Mouse (Mus musculus) kidney, embryonic 14.5 days (tissue): ENCODE measurements around the gene Galnt15. TPM values are rescaled to one million over a fixed set of nuclear protein-coding genes. Genes with fewer than 3 reads are reported as not detected.

Source experiments
- ATAC-seq: fragments of 200-750 bp; cut with Nextera tagmentation; 2 replicates; pipeline ENCODE4 v1.8.0; 2017; ENCODE audit warnings: moderate number of reproducible peaks, mild to moderate bottlenecking, moderate TSS enrichment, moderate library complexity; ENCODE audit not compliant: low FRiP score, low TSS enrichment
- H3K27ac ChIP-seq: fragments of 300-500 bp; sonication (generic); 2 replicates; pipeline ENCODE4 v1.5.1; 2014; ENCODE audit warnings: low read depth, mild to moderate bottlenecking, low read length, moderate library complexity, mixed read lengths
- H3K27me3 ChIP-seq: fragments of 300-500 bp; sonication (generic); 2 replicates; pipeline ENCODE4 v1.6.1; 2014; ENCODE audit warnings: mild to moderate bottlenecking, low read length; ENCODE audit not compliant: control insufficient read depth, insufficient read depth
- H3K36me3 ChIP-seq: fragments of 300-500 bp; sonication (generic); 2 replicates; pipeline ENCODE4 v1.6.1; 2014; ENCODE audit warnings: low read length, mixed read lengths; ENCODE audit not compliant: control insufficient read depth, insufficient read depth
- H3K4me1 ChIP-seq: fragments of 300-500 bp; sonication (generic); 2 replicates; pipeline ENCODE4 v1.6.1; 2014; ENCODE audit warnings: low read length, mixed read lengths; ENCODE audit not compliant: control insufficient read depth, insufficient read depth
- H3K4me2 ChIP-seq: fragments of 300-500 bp; sonication (generic); replicated peaks from 2 replicates; pipeline ENCODE4 v1.6.1; 2014; ENCODE audit warnings: low read depth, mild to moderate bottlenecking, low read length
- H3K4me3 ChIP-seq: fragments of 300-500 bp; sonication (generic); 2 replicates; pipeline ENCODE4 v1.5.1; 2014; ENCODE audit warnings: mild to moderate bottlenecking, low read length
- H3K9ac ChIP-seq: fragments of 300-500 bp; sonication (generic); 2 replicates; pipeline ENCODE4 v1.6.1; 2014; ENCODE audit warnings: low read depth, mild to moderate bottlenecking, low read length, moderate library complexity
- H3K9me3 ChIP-seq: fragments of 300-500 bp; sonication (generic); 2 replicates; pipeline ENCODE4 v1.6.1; 2016; ENCODE audit warnings: low read length; ENCODE audit not compliant: control insufficient read depth
- WGBS: fragments of 180-500 bp; shearing (Covaris S2); extraction: QIAGEN DNeasy Blood & Tissue Kit; methylation state at CpG from one replicate; pipeline ENCODE4 v1.1.7; 2014; 5-methylcytosine and 5-hydroxymethylcytosine counted together
- polyA plus RNA-seq: library from polyadenylated mRNA; unstranded; fragments of >200 nt; fragmentation: Nextera tagmentation; extraction: Ambion mirVana; gene quantifications from 2 replicates; pipeline ENCODE4 v1.2.1, GENCODE M21; 2014

The Galnt15 gene
- polyA plus RNA-seq: 0.34 and 0.56 TPM in 2 replicates

- WGBS: 15% methylated on average over 9 of the region's 9 CpGs
- no peak within 1 kb of the TSS for H3K27ac ChIP-seq
- no peak within 1 kb of the TSS for H3K9ac ChIP-seq
- H3K27me3 ChIP-seq: no peaks in the 10 kb centered on the region; the same call in 1 of the 2 replicates
- H3K36me3 ChIP-seq: no peaks in the 10 kb centered on the region
- ATAC-seq: no peak
- H3K4me1 ChIP-seq: peaks cover 9% of the 10 kb centered on the region; the same call in 1 of the 2 replicates
- no peak within 1 kb of the TSS for H3K4me3 ChIP-seq
- no peaks in the 10 kb centered on the region for H3K9me3 ChIP-seq
- H3K4me2 ChIP-seq: peak within 1 kb of the TSS; percentile 26
Measured at GRCm38 (mm10) chr14:32028681-32029091, at the start of gene Galnt15. Galnt15 (plus strand) TSS chr14:32028989.

DNA sequence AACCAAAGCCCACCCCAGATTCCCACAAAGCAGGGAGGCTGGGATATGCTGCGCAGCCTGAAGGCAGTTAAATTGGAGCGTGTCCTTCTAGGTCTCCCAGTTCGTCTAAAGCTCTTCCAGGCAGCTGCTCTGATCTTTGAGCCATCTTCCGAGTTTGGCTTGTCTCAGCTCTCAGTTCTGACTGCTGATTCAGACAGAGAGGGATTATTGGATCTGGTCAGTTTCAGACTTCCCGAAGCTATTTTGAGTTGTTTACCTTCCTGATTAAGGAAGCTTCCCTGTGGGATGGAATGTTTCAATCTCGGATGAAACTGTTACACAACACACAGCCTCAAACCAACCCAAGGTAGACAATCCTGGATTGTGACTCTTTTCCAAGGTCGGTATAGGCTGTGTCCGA is 34.8 kb upstream of the Galnt15 start:
- Histone ChIP-seq H3K4me3 (no peak overlapping the region), H3K9me3 (no peaks in the 10 kb centered on the region), H3K27me3 (no peaks in the 10 kb centered on the region), H3K4me2 (no peak overlapping the region), H3K27ac (no peak overlapping the region), H3K9ac (no peak overlapping the region), H3K36me3 (no peaks in the 10 kb centered on the region), H3K4me1 (no peaks in the 10 kb centered on the region)
- WGBS: 64% methylated on average over 8 of the region's 8 CpGs
- no peak for ATAC-seq

DNA sequence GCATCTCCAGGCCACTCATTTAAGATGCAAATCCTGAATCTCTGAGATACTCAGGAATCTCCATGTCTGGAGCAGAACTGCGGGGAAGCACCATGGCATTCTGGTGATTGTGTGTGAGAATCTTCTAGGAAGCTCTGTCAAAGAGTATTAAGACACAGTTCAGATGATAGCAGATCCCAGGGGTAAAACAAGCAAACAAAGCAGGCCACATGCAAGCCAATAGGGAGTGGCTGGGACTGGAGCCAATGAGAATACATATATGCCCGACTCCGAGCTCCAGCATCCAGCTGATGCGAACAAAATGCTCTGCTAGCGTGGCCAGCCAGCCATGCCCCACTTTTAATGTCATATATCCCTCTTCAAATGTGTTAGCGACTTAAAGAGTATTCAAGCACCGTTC is 27.8 kb upstream of the Galnt15 start:
- no peak overlapping the region for H3K4me2 ChIP-seq
- H3K9me3 ChIP-seq: no peaks in the 10 kb centered on the region
- no peaks in the 10 kb centered on the region for H3K4me1 ChIP-seq
- ATAC-seq: no peak
- no peaks in the 10 kb centered on the region for H3K36me3 ChIP-seq
- H3K4me3 ChIP-seq: no peak overlapping the region
- no peak overlapping the region for H3K27ac ChIP-seq
- no peaks in the 10 kb centered on the region for H3K27me3 ChIP-seq
- no peak overlapping the region for H3K9ac ChIP-seq
- 79% methylated on average over 7 of the region's 7 CpGs for WGBS

GRCm38 (mm10) chr14:32002502-32003338 is 26.1 kb upstream of the Galnt15 start:
- Histone ChIP-seq H3K9me3 (0 out of 2 replicates have a peak, but pooled peaks cover 3% of the 10 kb centered on the region), H3K27me3 (no peaks in the 10 kb centered on the region), H3K36me3 (no peaks in the 10 kb centered on the region), H3K4me2 (no peak overlapping the region), H3K4me1 (no peaks in the 10 kb centered on the region), H3K4me3 (no peak overlapping the region), H3K27ac (no peak overlapping the region), H3K9ac (no peak overlapping the region)
- no peak for ATAC-seq
- WGBS: 87% methylated on average over 15 of the region's 15 CpGs

DNA sequence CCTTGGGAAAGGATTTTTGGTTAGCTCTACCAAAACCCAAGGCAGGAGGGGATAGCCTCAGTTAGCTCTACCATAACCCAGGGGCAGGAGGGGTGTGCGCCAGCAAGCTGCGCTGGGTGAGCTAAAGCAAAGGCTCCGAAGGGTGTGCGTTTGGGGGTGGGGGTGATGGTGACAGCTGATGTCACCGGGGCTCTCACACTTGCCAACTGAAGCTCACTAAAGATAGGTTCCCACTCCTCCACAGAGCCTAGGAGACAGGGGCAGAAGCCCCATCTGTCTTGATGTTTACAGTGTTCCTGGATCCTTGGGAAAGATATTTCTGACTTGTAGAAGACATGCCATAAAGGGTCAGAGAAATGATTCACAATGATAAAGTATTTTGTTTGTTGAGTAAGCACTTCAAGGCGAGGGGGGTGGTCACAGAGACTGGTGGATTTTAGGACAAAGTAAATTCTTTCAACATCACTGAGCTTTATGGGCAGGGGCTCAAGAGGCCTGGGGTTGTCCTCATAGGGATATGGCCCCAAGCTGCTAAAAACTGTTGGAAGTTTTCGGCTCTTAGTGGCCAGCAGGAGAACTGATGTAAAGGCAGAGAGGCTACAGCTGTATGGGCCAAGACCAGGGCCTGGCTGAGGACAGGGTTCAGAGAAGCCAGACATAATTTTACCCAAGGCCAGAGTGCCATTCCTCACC is 24.7 kb upstream of the Galnt15 start:
- 61% methylated on average over 7 of the region's 7 CpGs for WGBS
- no peak overlapping the region for H3K4me2 ChIP-seq
- ATAC-seq: no peak

GRCm38 (mm10) chr14:32005673-32006261 is 23.0 kb upstream of the Galnt15 start:
- H3K4me1 ChIP-seq: no peaks in the 10 kb centered on the region
- H3K4me3 ChIP-seq: no peak overlapping the region
- H3K27me3 ChIP-seq: no peaks in the 10 kb centered on the region
- 0 out of 2 replicates have a peak, but pooled peaks cover 3% of the 10 kb centered on the region for H3K9me3 ChIP-seq
- H3K27ac ChIP-seq: no peak overlapping the region
- no peaks in the 10 kb centered on the region for H3K36me3 ChIP-seq
- WGBS: 65% methylated on average over 9 of the region's 9 CpGs
- no peak for ATAC-seq
- H3K4me2 ChIP-seq: no peak overlapping the region
- H3K9ac ChIP-seq: no peak overlapping the region

More for the DNA sequence above, 24.7 kb upstream of the Galnt15 start:
- Histone ChIP-seq H3K4me3 (no peak overlapping the region), H3K9ac (no peak overlapping the region), H3K9me3 (0 out of 2 replicates have a peak, but pooled peaks cover 3% of the 10 kb centered on the region), H3K27me3 (no peaks in the 10 kb centered on the region), H3K4me1 (no peaks in the 10 kb centered on the region), H3K27ac (no peak overlapping the region), H3K36me3 (no peaks in the 10 kb centered on the region)

DNA sequence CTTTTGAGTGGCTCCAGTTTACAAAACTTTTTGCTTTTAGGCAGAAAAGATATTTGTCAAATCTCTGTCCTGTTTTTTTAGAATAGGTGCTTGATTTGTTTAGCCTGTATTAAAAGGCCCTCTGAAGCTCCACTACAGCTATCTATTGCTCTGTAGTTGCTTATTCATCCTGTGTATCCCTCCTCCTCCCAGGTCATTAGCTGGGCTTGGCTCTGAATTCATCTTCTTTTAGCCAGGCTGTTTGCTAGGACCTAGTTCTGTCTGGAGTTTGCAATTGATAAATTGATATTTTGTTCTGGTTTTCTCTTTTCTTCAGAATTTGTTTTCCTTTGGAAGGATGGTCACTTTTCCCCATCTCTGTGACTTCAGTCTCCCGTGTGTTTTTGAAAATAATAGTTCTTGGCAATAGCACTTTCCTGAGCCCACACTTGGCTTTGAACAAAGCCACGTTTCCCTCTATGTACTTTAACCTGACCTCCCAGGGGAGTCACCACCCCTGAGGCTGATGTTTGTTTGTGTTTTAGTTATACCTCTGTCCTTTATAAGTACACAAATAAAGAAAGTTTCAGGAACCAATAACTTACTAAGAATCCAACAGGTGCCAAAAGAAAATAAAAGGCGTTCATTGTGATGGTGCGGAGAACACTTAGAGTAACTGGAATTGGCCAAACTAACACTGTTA is 21.0 kb upstream of the Galnt15 start:
- H3K4me1 ChIP-seq: no peaks in the 10 kb centered on the region
- H3K4me2 ChIP-seq: no peak overlapping the region
- WGBS: 84% methylated on average over 4 of the region's 4 CpGs
- no peak for ATAC-seq
- no peak overlapping the region for H3K9ac ChIP-seq
- H3K27ac ChIP-seq: no peak overlapping the region
- H3K4me3 ChIP-seq: no peak overlapping the region
- no peaks in the 10 kb centered on the region for H3K36me3 ChIP-seq
- 0 out of 2 replicates have a peak, but pooled peaks cover 3% of the 10 kb centered on the region for H3K9me3 ChIP-seq
- H3K27me3 ChIP-seq: no peaks in the 10 kb centered on the region

DNA sequence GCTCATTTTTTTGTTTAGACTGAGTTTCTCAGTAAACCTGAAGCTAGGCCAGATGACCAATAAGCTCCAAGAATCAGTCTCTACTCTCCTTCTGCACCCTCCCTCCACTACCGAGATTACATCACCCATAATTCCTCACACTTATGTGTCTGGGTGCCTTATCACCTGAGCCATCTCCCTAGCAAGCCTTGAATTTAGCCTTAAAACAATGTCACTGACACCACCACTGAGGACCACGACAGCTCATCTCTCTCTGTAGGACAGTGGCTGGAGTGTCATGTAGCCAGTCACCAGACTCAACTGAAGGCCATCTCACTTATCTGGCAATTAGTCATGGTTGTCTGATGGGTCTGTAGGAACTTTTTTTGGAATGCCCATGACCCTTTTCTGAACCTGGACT is 19.1 kb upstream of the Galnt15 start:
- Histone ChIP-seq H3K4me1 (no peaks in the 10 kb centered on the region), H3K27me3 (no peaks in the 10 kb centered on the region), H3K4me2 (no peak overlapping the region), H3K27ac (no peak overlapping the region), H3K36me3 (no peaks in the 10 kb centered on the region), H3K9ac (no peak overlapping the region), H3K4me3 (no peak overlapping the region), H3K9me3 (0 out of 2 replicates have a peak, but pooled peaks cover 3% of the 10 kb centered on the region)
- WGBS: 78% methylated on average over 2 of the region's 2 CpGs
- no peak for ATAC-seq
